Mouse (Mus musculus) spleen, adult 2 months (tissue): ENCODE data around the gene Olfr668. TPM values are rescaled to one million over a fixed set of nuclear protein-coding genes. Genes with fewer than 3 reads are reported as not detected.
"Not testable (repeated sequence)": the region's sequence is repeated elsewhere in the genome, so short reads cannot be mapped to it uniquely, and the experiment has no call there.

Experiments
- DNase-seq, 2 experiments: peaks; one replicate each; pipeline versions ENCODE4 v3.0.0 to v3.0.0-alpha.2; 2012 to 2021; ENCODE audit warnings: low spot score in 2 of 2, low read depth in 1 of 2
- H3K27ac ChIP-seq: fragments of 200-500 bp; 2 replicates; pipeline ENCODE4 v1.5.1; 2012; ENCODE audit warnings: low read length, inconsistent platforms; ENCODE audit not compliant: insufficient read depth
- H3K27me3 ChIP-seq: fragments of 200-500 bp; 2 replicates; pipeline ENCODE4 v1.6.1; 2012; ENCODE audit warnings: mild to moderate bottlenecking, moderate library complexity, low read length, inconsistent platforms; ENCODE audit not compliant: control insufficient read depth, insufficient read depth
- H3K36me3 ChIP-seq: fragments of 200-500 bp; 2 replicates; pipeline ENCODE4 v1.6.1; 2012; ENCODE audit warnings: mild to moderate bottlenecking, low read length, inconsistent platforms; ENCODE audit not compliant: control insufficient read depth, insufficient read depth
- H3K4me1 ChIP-seq: fragments of 200-500 bp; 2 replicates; pipeline ENCODE4 v1.6.1; 2011; ENCODE audit warnings: inconsistent platforms; ENCODE audit not compliant: control insufficient read depth, insufficient read depth, insufficient read length
- H3K4me3 ChIP-seq: fragments of 200-500 bp; 2 replicates; pipeline ENCODE4 v1.5.1; 2011; ENCODE audit warnings: mild to moderate bottlenecking, inconsistent platforms; ENCODE audit not compliant: insufficient read depth, insufficient read length; ENCODE audit errors: extremely low read depth
- CTCF ChIP-seq: fragments of 200-500 bp; IDR thresholded peaks from 2 replicates; pipeline ENCODE4 v1.5.1; 2011; ENCODE audit warnings: mild to moderate bottlenecking, inconsistent platforms; ENCODE audit not compliant: insufficient read depth, insufficient read length, insufficient replicate concordance; ENCODE audit errors: extremely low read depth
- POLR2A ChIP-seq: fragments of 200-500 bp; IDR thresholded peaks from 2 replicates; pipeline ENCODE4 v1.6.1; 2011; ENCODE audit warnings: low read depth, low read length, inconsistent platforms
- WGBS: fragments of 180-500 bp; shearing (Covaris S2); methylation state at CpG from one replicate; pipeline ENCODE4 v1.1.7; 2018; 5-methylcytosine and 5-hydroxymethylcytosine counted together
- polyA plus RNA-seq: library from polyadenylated mRNA; depleted of rRNA; stranded (reverse); fragments of >200 nt; gene quantifications from 2 replicates; pipeline ENCODE4 v1.2.3, GENCODE M21; 2012; rRNA removed

Olfr668 gene
- not detected in 2 replicates for polyA plus RNA-seq

DNA sequence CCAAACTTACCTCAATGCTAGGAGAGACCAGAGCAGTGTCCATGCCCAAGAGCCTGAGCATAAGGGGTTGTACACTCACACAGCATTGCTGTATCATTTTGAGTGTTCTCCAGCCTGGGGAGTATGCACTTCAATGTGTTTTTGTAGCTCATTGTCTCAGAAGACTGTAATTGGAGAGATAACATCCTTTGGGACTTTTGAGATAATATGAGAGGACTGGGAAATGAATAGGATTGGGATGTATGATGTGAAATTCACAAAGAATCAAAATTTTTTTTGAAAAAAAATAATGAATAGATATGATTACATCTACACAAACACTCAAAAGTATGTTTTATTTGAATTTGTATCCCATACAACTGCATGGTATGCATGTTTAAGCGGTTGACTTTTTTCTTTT lies at the start of gene Olfr668:
Gene Olfr668 (minus strand): TSS at position 101 of the 400 bp plus-strand sequence.
- H3K4me1 ChIP-seq = no peaks in the 10 kb centered on the region
- no peak for DNase-seq
- H3K36me3 ChIP-seq = no peaks in the 10 kb centered on the region
- no peaks in the 10 kb centered on the region for H3K27me3 ChIP-seq
- H3K4me3 ChIP-seq = no peak within 1 kb of the TSS
- WGBS = 64% methylated on average over 1 of the region's 1 CpGs
- H3K27ac ChIP-seq = no peak within 1 kb of the TSS
- TF ChIP-seq POLR2A (no peak), CTCF (no peak)

DNA sequence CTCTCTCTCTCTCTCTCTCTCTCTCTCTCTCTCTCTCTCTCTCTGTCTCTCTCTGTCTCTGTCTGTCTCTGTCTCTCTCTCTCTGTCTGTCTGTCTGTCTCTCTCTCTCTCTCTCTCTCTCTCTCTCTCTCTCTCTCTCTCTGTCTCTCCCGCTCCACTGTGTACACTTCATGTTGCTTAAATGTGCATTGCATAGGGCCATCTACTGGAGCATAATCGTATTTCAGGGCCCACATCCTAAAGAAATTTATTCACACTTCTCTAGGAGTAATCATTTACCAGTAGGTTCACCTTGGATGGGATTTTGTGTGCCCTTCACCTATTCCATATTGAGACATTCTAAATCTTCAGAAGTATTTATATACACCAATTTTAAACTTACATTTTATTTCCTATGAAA lies 44.6 kb upstream of the Olfr668 start:
- 64% methylated on average over 2 of the region's 2 CpGs for WGBS
- H3K4me3 ChIP-seq, DNase-seq: not testable (repeated sequence)

DNA sequence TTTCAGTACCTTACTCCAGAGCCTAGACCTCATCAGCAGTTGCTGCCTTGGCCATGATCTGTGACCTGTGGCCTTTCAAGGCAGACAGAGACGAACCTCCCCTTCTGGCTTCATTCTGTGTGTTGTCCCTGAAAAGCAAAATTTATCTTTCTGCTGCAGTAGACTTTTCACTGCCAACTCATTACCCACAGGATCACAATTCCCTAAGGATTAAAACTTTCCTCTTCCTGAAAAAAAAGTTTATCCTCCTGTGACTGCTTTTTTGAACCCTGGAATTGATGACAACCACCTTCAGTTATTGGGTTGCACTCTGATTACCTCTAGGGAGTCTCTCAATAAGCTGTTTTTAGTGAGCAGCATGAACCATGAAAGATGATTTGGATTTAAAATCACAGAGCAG lies 34.7 kb upstream of the Olfr668 start, which contains the start of gene Olfr670:
Gene Olfr670 (minus strand): TSS at position 101 of the 400 bp plus-strand sequence.
- WGBS = 53% methylated on average over 1 of the region's 1 CpGs
- H3K4me3 ChIP-seq = no peak within 1 kb of the TSS
- no peaks in the 10 kb centered on the region for H3K4me1 ChIP-seq
- H3K27me3 ChIP-seq = no peaks in the 10 kb centered on the region
- no peaks in the 10 kb centered on the region for H3K36me3 ChIP-seq
- TF ChIP-seq POLR2A = no peak
- DNase-seq = no peak
- no peak within 1 kb of the TSS for H3K27ac ChIP-seq

More for the DNA sequence above, 44.6 kb upstream of the Olfr668 start:
- not testable (repeated sequence) for H3K27ac ChIP-seq, H3K4me1 ChIP-seq, H3K36me3 ChIP-seq, H3K27me3 ChIP-seq

DNA sequence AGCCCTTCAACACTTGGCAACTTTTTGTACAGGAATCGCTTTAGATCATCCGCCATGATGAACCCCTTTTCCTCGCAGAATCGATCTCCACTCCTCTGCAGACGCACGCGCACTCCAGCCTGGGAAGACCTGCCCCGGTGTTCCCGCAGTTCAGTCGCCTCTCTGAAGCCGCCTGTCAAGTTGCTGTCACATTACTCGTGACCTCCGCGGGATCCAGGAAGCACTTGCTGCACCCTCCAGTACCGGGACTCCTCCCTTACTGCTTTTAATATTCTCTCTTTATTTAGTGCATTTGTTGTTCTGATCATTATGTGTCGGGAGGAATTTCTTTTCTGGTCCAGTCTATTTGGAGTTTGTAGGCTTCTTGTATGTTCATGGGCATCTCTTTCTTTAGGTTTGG lies 22.4 kb upstream of the Olfr668 start:
- H3K27me3 ChIP-seq, H3K27ac ChIP-seq, H3K36me3 ChIP-seq, H3K4me3 ChIP-seq, DNase-seq, H3K4me1 ChIP-seq: not testable (repeated sequence)
- WGBS = 91% methylated on average over 16 of the region's 16 CpGs

DNA sequence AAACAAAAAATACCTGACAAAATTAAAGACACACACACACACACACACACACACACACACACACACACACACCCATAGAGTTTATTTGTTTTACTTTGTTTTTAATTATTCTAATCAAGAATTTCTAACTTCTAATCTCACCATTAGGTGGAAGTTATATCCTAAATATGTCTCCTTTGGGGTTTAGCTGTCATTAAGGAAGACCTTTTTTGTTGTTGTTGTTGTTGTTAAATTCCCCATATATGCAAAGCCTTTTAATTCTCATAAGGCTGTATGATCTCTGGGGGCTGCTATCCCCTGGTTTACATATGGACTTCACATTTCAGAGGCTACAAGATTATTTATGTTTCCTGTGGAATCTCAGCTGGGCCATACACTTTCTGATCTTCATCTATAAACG lies 6.1 kb upstream of the Olfr668 start, which contains the start of gene Olfr669:
Gene Olfr669 (plus strand): TSS at position 301 of the 400 bp plus-strand sequence.
- WGBS = 87% methylated on average over 1 of the region's 1 CpGs
- Histone ChIP-seq H3K27ac (no peak within 1 kb of the TSS), H3K4me3 (no peak within 1 kb of the TSS), H3K27me3 (no peaks in the 10 kb centered on the region), H3K4me1 (no peaks in the 10 kb centered on the region), H3K36me3 (no peaks in the 10 kb centered on the region)
- no peak for TF ChIP-seq CTCF
- TF ChIP-seq POLR2A = no peak
- no peak for DNase-seq

DNA sequence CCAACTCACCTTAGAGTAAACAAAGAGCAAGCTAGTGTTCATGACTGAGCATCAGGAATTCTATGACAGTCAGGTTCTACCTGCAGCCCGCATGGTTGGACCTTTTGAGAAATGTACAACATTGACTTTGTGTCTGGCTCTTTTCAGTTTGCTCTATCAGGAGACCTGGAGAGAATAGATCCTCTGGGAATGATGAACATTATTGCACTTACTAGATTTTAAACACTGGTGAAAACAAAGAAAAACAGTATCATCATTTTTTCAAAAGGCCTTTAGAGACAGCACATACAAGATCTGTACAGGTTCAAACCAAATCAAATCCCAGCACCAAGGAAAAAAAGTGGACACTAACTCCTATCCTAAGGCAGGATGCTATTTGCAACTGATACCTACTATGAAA lies 6.5 kb downstream of the Olfr668 start, which contains the start of gene Olfr667:
Gene Olfr667 (minus strand): TSS at position 101 of the 400 bp plus-strand sequence.
- WGBS = 84% methylated on average over 1 of the region's 1 CpGs
- no peaks in the 10 kb centered on the region for H3K27me3 ChIP-seq
- no peak within 1 kb of the TSS for H3K4me3 ChIP-seq
- no peak within 1 kb of the TSS for H3K27ac ChIP-seq
- TF ChIP-seq POLR2A (no peak), CTCF (no peak)
- no peak for DNase-seq
- H3K36me3 ChIP-seq = no peaks in the 10 kb centered on the region
- no peaks in the 10 kb centered on the region for H3K4me1 ChIP-seq

DNA sequence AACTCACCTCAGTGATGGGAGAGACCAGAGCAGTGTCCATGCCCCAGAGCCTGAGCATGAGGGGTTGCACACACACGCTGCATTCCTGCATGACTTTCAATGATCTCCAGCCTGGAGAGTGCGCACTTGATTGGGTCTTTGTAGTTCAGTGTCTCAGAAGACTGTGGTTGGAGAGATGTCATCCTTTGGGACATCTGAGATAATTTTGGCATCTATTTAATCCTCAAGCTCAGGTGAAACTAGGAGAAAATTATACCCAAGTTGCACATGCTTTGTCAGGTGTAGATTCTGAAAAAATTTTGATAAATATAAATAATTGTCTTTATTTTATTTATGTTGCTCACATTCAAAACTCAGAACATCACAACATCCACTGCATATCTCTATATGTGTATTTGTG lies 32.0 kb downstream of the Olfr668 start, which contains the start of gene Olfr666:
Gene Olfr666 (minus strand): TSS at position 101 of the 400 bp plus-strand sequence.
- 85% methylated on average over 2 of the region's 2 CpGs for WGBS
- Histone ChIP-seq H3K36me3 (no peaks in the 10 kb centered on the region), H3K27me3 (no peaks in the 10 kb centered on the region), H3K27ac (no peak within 1 kb of the TSS), H3K4me1 (no peaks in the 10 kb centered on the region), H3K4me3 (no peak within 1 kb of the TSS)
- no peak for TF ChIP-seq CTCF
- TF ChIP-seq POLR2A = no peak
- no peak for DNase-seq

DNA sequence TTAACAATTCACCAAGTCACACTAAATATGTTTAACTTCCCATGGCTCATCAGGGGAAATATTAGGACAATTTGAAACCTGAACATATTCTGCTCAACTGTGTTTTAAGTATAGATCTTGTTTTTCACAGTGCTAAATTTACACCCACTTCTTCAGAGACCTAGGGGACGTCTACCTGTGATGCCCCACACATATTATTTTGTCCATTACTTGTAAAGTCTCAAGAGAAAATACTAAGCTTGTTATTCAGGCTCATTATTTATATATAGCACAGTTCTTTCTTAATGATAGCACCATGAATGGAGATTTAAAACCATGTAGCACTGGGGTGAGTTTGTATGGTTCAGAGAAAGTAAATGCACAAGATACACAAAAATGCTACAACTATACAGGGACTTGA lies 50.1 kb downstream of the Olfr668 start, which contains the start of gene Olfr665:
Gene Olfr665 (plus strand): TSS at position 301 of the 400 bp plus-strand sequence.
- TF ChIP-seq POLR2A (no peak), CTCF (no peak)

More for the DNA sequence above, 50.1 kb downstream of the Olfr668 start, which contains the start of gene Olfr665:
- Histone ChIP-seq H3K27me3 (no peaks in the 10 kb centered on the region), H3K4me3 (no peak within 1 kb of the TSS), H3K27ac (no peak within 1 kb of the TSS), H3K4me1 (no peaks in the 10 kb centered on the region), H3K36me3 (no peaks in the 10 kb centered on the region)
- 43% methylated on average over 1 of the region's 1 CpGs for WGBS
- no peak for DNase-seq

Other genes with a start within 250 kb of the Olfr668 start
- gene Olfr661, start 241.6 kb downstream of the Olfr668 start, polyA plus RNA-seq = not detected in 2 replicates
- not detected in 2 replicates for gene Usp17le, start 150.6 kb downstream of the Olfr668 start, polyA plus RNA-seq
- not detected in 2 replicates for gene Usp17lb, start 85.5 kb downstream of the Olfr668 start, polyA plus RNA-seq
- gene Usp17la, start 71.0 kb downstream of the Olfr668 start, polyA plus RNA-seq = not detected in 2 replicates
- not detected in 2 replicates for gene Olfr665, start 50.0 kb downstream of the Olfr668 start, polyA plus RNA-seq
- gene Olfr666, start 32.1 kb downstream of the Olfr668 start, polyA plus RNA-seq = not detected in 2 replicates
- gene Olfr667, start 6.6 kb downstream of the Olfr668 start, polyA plus RNA-seq = not detected in 2 replicates
- not detected in 2 replicates for gene Olfr669, start 6.2 kb upstream of the Olfr668 start, polyA plus RNA-seq
- not detected in 2 replicates for gene Olfr670, start 34.6 kb upstream of the Olfr668 start, polyA plus RNA-seq
- not detected in 2 replicates for gene Olfr671, start 51.1 kb upstream of the Olfr668 start, polyA plus RNA-seq
- not detected in 2 replicates for gene Olfr672, start 74.0 kb upstream of the Olfr668 start, polyA plus RNA-seq
- gene Olfr675, start 100.4 kb upstream of the Olfr668 start, polyA plus RNA-seq = not detected in 2 replicates
- not detected in 2 replicates for gene Olfr676, start 104.6 kb upstream of the Olfr668 start, polyA plus RNA-seq
- not detected in 2 replicates for gene Olfr677, start 123.3 kb upstream of the Olfr668 start, polyA plus RNA-seq
- not detected in 2 replicates for gene Olfr678, start 136.4 kb upstream of the Olfr668 start, polyA plus RNA-seq
- not detected in 2 replicates for gene Olfr679, start 153.1 kb upstream of the Olfr668 start, polyA plus RNA-seq
- gene Olfr680-ps1, start 164.8 kb upstream of the Olfr668 start, polyA plus RNA-seq = not detected in 2 replicates
- not detected in 2 replicates for gene Olfr681, start 188.8 kb upstream of the Olfr668 start, polyA plus RNA-seq
- gene Olfr683, start 219.0 kb upstream of the Olfr668 start, polyA plus RNA-seq = not detected in 2 replicates
- gene Olfr684, start 235.6 kb upstream of the Olfr668 start, polyA plus RNA-seq = not detected in 2 replicates